Comparison of ENCODE assay signal across 9 mouse cellular contexts in the genomic region with DNA sequence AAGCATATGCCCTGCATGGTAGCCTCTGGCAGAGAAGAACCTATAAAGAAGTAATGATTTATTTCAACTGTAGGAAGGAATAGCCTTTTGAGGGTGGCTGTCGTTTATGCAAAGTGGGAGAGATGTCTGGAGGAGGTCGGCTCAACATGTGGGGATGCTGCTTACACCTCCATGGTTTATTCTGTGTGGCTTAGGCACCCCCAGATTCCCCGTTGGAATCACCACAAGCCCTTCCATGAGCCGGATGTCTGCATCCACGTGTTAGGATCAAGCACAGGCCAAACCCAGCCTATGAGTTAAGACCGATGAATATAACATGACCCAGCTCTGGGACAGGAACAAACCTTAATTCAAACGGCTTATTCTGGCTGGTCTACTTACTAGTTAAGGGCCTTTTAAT.
DNase-seq lines count a peak whose midpoint lies in the region; ATAC-seq lines count a peak whose summit lies in the region.
"Had no signal": no experiment of that assay in that cellular context is flagged by ENCODE, and none has a peak within 500 bp of the region (broad histone marks: within the 10 kb centered on the region; RNA-seq: fewer than 3 reads in every experiment).

No protein-coding gene starts in this region.

- intact Hi-C loops in left cerebral cortex, postnatal 10 days (cut with DNase I) = no loop called here
- intact Hi-C loops in left cerebral cortex, postnatal 36 days (cut with DNase I) = loop anchor here (10.0 kb wide), 1 partner anchor 103 kb away; no protein-coding TSS in a partner anchor

- H3K4me2 ChIP-seq in heart, embryonic 13.5 days = peak overlapping the region; percentile 76
- H3K4me2 ChIP-seq in hindbrain, embryonic 12.5 days (replicated peaks) = peak overlapping the region; percentile 47
- peak overlapping the region; percentile 36 for H3K4me2 ChIP-seq in midbrain, embryonic 16.5 days (ENCODE audit: low read length)

- H3K36me3 ChIP-seq in heart, embryonic 13.5 days = no peaks in the 10 kb centered on the region
- H3K36me3 ChIP-seq in hindbrain, embryonic 12.5 days = no peaks in the 10 kb centered on the region
- no peaks in the 10 kb centered on the region for H3K36me3 ChIP-seq in midbrain, embryonic 16.5 days (ENCODE audit: control insufficient read depth, insufficient read depth, low read length)

- peaks cover 56% of the 10 kb centered on the region for H3K4me1 ChIP-seq in heart, embryonic 13.5 days
- H3K4me1 ChIP-seq in hindbrain, embryonic 12.5 days = peaks cover 49% of the 10 kb centered on the region
- peaks cover 27% of the 10 kb centered on the region for H3K4me1 ChIP-seq in midbrain, embryonic 16.5 days (ENCODE audit: control insufficient read depth, insufficient read depth, low read length)

- H3K9me3 ChIP-seq in heart, embryonic 13.5 days = no peaks in the 10 kb centered on the region
- no peaks in the 10 kb centered on the region for H3K9me3 ChIP-seq in hindbrain, embryonic 12.5 days (replicated peaks)
- H3K9me3 ChIP-seq in midbrain, embryonic 16.5 days (replicated peaks; ENCODE audit: control insufficient read depth, low read length, poor library complexity, severe bottlenecking) = no peaks in the 10 kb centered on the region

- peak overlapping the region; percentile 86 for H3K9ac ChIP-seq in heart, embryonic 13.5 days
- peak overlapping the region; percentile 49; the same call in 1 of the 2 replicates for H3K9ac ChIP-seq in hindbrain, embryonic 12.5 days
- no peak overlapping the region for H3K9ac ChIP-seq in midbrain, embryonic 16.5 days (ENCODE audit: low read depth, low read length)

- no peak for DNase-seq in heart, adult 11 months
- peak; percentile 69 for DNase-seq in NIH3T3 (ENCODE audit: low read depth)
- no peak for DNase-seq in layer of hippocampus, postnatal 36 days
- no peak for DNase-seq in left cerebral cortex, postnatal 10 days (ENCODE audit: extremely low spot score in 1 of 2, low spot score in 2 of 2)
- no peak for DNase-seq in left cerebral cortex, postnatal 36 days (ENCODE audit: low spot score in 2 of 2)
- DNase-seq: thymus, postnatal 14 days had no signal

- H3K27me3 ChIP-seq in heart, embryonic 13.5 days (replicated peaks) = no peaks in the 10 kb centered on the region
- H3K27me3 ChIP-seq in hindbrain, embryonic 12.5 days = no peaks in the 10 kb centered on the region
- no peaks in the 10 kb centered on the region for H3K27me3 ChIP-seq in midbrain, embryonic 16.5 days (ENCODE audit: control insufficient read depth, insufficient read depth, low read depth, low read length)

- H3K4me3 ChIP-seq in heart, embryonic 13.5 days = peak overlapping the region; percentile 58
- H3K4me3 ChIP-seq in hindbrain, embryonic 12.5 days = peak overlapping the region; percentile 28
- peak overlapping the region; percentile 2 for H3K4me3 ChIP-seq in midbrain, embryonic 16.5 days (ENCODE audit: low read depth, low read length)

- peak overlapping the region; percentile 86 for H3K27ac ChIP-seq in heart, embryonic 13.5 days (replicated peaks)
- peak overlapping the region; percentile 83 for H3K27ac ChIP-seq in hindbrain, embryonic 12.5 days
- peak overlapping the region; percentile 64 for H3K27ac ChIP-seq in midbrain, embryonic 16.5 days (ENCODE audit: low read length)

- no peak for ATAC-seq in heart, embryonic 13.5 days (ENCODE audit: extremely low read depth, insufficient number of reproducible peaks, low FRiP score, low TSS enrichment)
- no peak for ATAC-seq in hindbrain, embryonic 12.5 days (ENCODE audit: low FRiP score)
- peak; percentile 18; the same call in 1 of the 2 replicates for ATAC-seq in midbrain, embryonic 16.5 days

- WGBS in heart, embryonic 13.5 days = 37% methylated on average over 7 of the region's 7 CpGs
- 47% methylated on average over 7 of the region's 7 CpGs for WGBS in hindbrain, embryonic 12.5 days
- 47% methylated on average over 7 of the region's 7 CpGs for WGBS in midbrain, embryonic 16.5 days

Comparison
In these comparisons a context has a peak if more than half of its experiments do, and no peak if none do; other contexts are left out.
1. H3K4me3 ChIP-seq: peak in every context shown above with its lines; median percentile 58 in heart, embryonic 13.5 days; 28 in hindbrain, embryonic 12.5 days; 2 in midbrain, embryonic 16.5 days.